Mouse (Mus musculus): ENCODE measurements around the gene Drd4. TPM values are rescaled to one million over a fixed set of nuclear protein-coding genes. Genes with fewer than 3 reads are reported as not detected.

The Drd4 gene
- total RNA-seq, 1 experiment from 2014 or later = not detected

DNA sequence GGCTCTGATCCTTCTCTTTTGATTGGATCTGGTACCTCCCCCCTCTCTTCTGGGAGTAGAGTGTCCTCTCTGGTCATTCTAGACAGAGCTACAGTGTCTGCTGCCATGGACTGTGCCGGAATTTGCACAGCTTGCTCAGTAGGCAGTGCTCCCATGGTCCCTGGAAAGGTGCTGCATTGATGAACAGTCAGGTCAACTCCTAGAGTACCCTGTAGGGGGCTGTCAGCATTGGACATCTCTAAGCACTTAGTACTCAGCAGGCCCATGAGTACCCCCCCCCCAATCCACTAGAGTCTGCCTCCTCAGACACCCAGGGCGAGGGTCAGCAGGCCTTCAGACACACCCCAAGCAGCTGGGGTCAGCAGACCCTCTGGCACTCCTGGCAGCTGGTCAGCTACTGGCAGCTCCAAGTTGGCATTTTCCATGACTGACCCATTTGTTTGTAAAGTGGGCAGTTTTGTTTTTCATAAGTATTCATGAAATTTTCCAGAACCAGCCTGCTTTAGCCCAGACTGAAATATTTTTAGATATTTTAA is 43.3 kb downstream of the Drd4 start:
- DNase-seq = no peak

- DNase-seq = no peak
Observed at GRCm38 (mm10) chr7:141335682-141336081, 43.9 kb downstream of the Drd4 start.

GRCm38 (mm10) chr7:141336296-141336695 is 44.5 kb downstream of the Drd4 start:
- no peak for DNase-seq

DNA sequence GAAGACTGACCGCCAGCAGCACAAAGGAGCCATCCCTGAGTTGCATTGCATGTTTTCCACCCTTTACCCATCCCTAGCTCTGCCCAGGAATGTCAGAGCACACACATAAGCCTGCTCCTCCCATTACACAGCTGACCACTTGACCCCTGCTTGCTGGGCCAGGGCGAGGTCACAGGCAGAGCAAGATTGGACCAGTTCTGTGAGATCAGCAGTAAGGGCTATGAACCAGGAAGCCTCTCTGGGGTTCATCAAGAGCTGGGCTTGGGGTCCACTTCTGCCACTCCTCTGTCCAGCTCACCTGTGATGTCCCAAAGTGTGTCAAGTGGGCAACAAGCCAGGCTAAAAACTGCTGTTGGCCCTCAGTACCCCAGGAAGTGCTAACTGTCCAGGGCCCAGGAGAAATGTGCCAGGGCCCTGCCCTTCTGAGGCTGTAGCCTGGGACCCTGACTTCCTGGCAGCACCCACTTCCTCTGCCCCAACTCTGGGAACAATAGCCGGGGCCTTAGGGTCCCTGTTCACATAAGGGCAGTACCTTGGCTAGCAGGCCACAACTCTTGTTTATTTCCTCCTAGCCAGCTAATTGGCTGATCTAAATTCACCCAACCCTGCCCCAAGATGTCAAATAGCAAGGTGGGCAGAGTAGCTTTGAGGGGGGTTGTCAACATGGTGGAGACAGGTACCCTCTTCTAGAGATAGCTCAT is 46.1 kb downstream of the Drd4 start:
- no peak for DNase-seq

- DNase-seq = no peak
Observed at GRCm38 (mm10) chr7:141338576-141339131, 46.8 kb downstream of the Drd4 start, which contains the start of gene Eps8l2. Gene Eps8l2 (plus strand): TSS chr7:141338880.

GRCm38 (mm10) chr7:141339215-141339920 is 47.6 kb downstream of the Drd4 start:
- DNase-seq = no peak

- no peak for DNase-seq
Observed at GRCm38 (mm10) chr7:141340023-141340422, 48.2 kb downstream of the Drd4 start.

- no peak for DNase-seq
Observed at GRCm38 (mm10) chr7:141340476-141340875, 48.7 kb downstream of the Drd4 start.

DNA sequence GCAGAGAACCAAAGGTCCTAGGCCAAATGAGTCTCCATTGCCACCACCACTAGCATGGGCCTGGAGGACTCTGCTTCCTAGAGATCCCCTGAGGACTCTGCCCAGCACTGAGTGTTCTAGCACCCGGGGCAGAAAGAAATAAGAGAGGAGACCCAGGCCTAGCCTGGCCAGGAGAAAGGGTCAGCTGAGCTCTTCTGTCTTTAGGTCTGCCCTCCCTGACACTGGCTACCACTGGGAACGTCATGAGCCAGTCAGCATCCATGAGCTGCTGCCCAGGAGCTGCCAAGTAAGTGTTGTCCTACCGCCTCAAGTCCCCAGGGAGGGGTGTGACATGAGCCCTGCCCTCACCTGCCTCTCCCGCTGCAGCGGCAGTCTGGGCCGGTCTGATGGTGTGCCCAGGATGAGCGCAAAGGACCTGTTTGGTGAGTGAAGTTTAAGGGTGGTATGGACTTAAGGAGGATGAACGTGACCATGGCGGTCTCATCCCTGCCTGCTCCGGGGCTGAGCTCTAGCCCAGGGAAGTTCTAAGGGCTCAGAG is 50.0 kb downstream of the Drd4 start:
- DNase-seq = no peak

DNA sequence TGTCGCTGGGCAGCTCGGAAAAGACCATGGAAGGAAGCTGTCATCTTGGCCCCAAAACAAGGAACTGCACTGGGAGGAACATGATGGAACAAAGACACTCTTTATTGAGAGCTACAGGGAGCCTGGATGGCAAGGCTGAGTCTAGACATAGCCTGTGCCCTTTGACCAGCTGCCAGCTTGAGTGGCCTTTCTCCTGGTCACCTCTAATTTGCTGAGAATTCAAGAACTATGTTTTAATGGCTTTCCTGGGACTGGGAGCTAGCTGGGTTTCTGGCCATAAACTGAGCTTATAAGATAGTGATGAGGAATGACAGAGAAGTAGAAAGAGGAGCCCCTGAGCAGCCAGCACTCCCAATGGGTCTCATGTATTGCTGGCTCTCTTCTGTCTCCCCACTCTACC is 51.4 kb downstream of the Drd4 start:
- no peak for DNase-seq

DNA sequence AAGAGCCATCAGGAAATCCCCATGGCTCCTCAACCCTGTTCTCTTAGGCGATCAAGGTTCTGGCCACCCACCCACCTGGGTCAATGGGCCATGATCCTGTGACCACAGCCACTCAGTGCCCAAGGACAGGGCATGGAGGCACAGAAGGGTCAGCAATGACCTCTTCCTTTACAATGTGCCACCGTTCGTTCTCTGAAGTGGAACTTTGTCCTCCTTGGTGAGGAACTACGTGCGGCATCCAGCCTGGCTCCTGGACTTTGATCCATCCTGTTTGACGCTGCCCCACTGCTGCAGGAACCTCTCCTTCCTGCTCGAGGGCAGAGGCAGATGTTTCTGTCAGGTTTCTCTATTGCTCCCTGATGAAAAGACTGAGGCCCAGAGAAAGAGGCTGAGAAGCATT is 51.9 kb downstream of the Drd4 start:
- DNase-seq = no peak

GRCm38 (mm10) chr7:141344787-141345186 is 53.0 kb downstream of the Drd4 start:
- no peak for DNase-seq

Other genes with a start within 250 kb of the Drd4 start
- gene B4galnt4, start 230.9 kb upstream of the Drd4 start, total RNA-seq (2021) = 2.5 and 3.6 TPM in 2 replicates
- gene Pkp3, start 213.8 kb upstream of the Drd4 start, total RNA-seq (2021) = 0.86 and 1.2 TPM in 2 replicates
- gene Sigirr, start 191.4 kb upstream of the Drd4 start, total RNA-seq (2021) = 4.5 and 5.0 TPM in 2 replicates
- 0.33 TPM in 1 of 2 replicates, not detected in the other for gene Ano9, start 174.2 kb upstream of the Drd4 start, total RNA-seq (2021)
- gene Ptdss2, start 169.6 kb upstream of the Drd4 start, total RNA-seq (2021) = 29.1 and 48.2 TPM in 2 replicates
- gene Rnh1, start 119.1 kb upstream of the Drd4 start, total RNA-seq (2021) = 298 and 356 TPM in 2 replicates
- 64.8 and 88.0 TPM in 2 replicates for gene Hras, start 98.0 kb upstream of the Drd4 start, total RNA-seq (2021)
- 6.4 and 10.8 TPM in 2 replicates for gene Lrrc56, start 97.8 kb upstream of the Drd4 start, total RNA-seq (2021)
- 0.39 TPM in 1 of 2 replicates, not detected in the other for gene Lmntd2, start 77.9 kb upstream of the Drd4 start, total RNA-seq (2021)
- gene Rassf7, start 76.1 kb upstream of the Drd4 start, total RNA-seq (2021) = 5.7 and 8.0 TPM in 2 replicates
- 83.3 and 83.9 TPM in 2 replicates for gene Phrf1, start 63.2 kb upstream of the Drd4 start, total RNA-seq (2021)
- 7.8 and 10.4 TPM in 2 replicates for gene Irf7, start 25.5 kb upstream of the Drd4 start, total RNA-seq (2021)
- gene Cdhr5, start 15.2 kb upstream of the Drd4 start, total RNA-seq (2021) = 14.4 and 16.5 TPM in 2 replicates
- not detected in 2 replicates for gene Sct, start 12.9 kb upstream of the Drd4 start, total RNA-seq (2021)
- gene Deaf1, start 35.7 kb downstream of the Drd4 start, total RNA-seq (2021) = 33.8 and 45.4 TPM in 2 replicates
- gene Tmem80, start 35.7 kb downstream of the Drd4 start, total RNA-seq (2021) = 34.1 and 43.2 TPM in 2 replicates
- gene Eps8l2, start 46.9 kb downstream of the Drd4 start, total RNA-seq (2021) = 1.6 and 2.6 TPM in 2 replicates
- 629 and 681 TPM in 2 replicates for gene Taldo1, start 100.2 kb downstream of the Drd4 start, total RNA-seq (2021)
- gene Gatd1, start 122.1 kb downstream of the Drd4 start, total RNA-seq (2021) = 35.6 and 58.9 TPM in 2 replicates
- 0.57 and 1.3 TPM in 2 replicates for gene Cend1, start 137.5 kb downstream of the Drd4 start, total RNA-seq (2021)
- 95.6 and 102 TPM in 2 replicates for gene Slc25a22, start 145.9 kb downstream of the Drd4 start, total RNA-seq (2021)
- gene Pidd1, start 152.0 kb downstream of the Drd4 start, total RNA-seq (2021) = 3.0 and 3.3 TPM in 2 replicates
- gene Rplp2, start 155.4 kb downstream of the Drd4 start, total RNA-seq (2021) = 917 and 919 TPM in 2 replicates
- 538 and 617 TPM in 2 replicates for gene Pnpla2, start 163.2 kb downstream of the Drd4 start, total RNA-seq (2021)
- gene Cracr2b, start 169.1 kb downstream of the Drd4 start, total RNA-seq (2021) = 9.9 and 13.5 TPM in 2 replicates
- 287 and 310 TPM in 2 replicates for gene Cd151, start 175.4 kb downstream of the Drd4 start, total RNA-seq (2021)
- gene Polr2l, start 183.1 kb downstream of the Drd4 start, total RNA-seq (2021) = 89.5 and 102 TPM in 2 replicates
- 70.9 and 99.3 TPM in 2 replicates for gene Tspan4, start 183.2 kb downstream of the Drd4 start, total RNA-seq (2021)
- gene Chid1, start 247.9 kb downstream of the Drd4 start, total RNA-seq (2021) = 50.5 and 57.8 TPM in 2 replicates

Data from adrenal gland, postnatal 25 days (tissue).